8 mouse cellular contexts compared by ENCODE assay signal in genomic region chr8:124520249-124521080, GRCm38 (mm10). TPM values are rescaled to one million over a fixed set of nuclear protein-coding genes. Genes with fewer than 3 reads are reported as not detected.
DNase-seq lines count a peak whose midpoint lies in the region; ATAC-seq and TF ChIP-seq lines count a peak whose summit lies in the region.

Cog2 (plus strand) TSS chr8:124520767.

- no peak for TF ChIP-seq RAD21 in CH12.LX (IDR thresholded peaks at IDR 0.05; ENCODE audit: low read depth, low read length)

- no peak within 1 kb of the TSS for H3K27ac ChIP-seq in CH12.LX (ENCODE audit: insufficient read depth, low read depth)
- no peak within 1 kb of the TSS for H3K27ac ChIP-seq in forebrain, embryonic 11.5 days (ENCODE audit: low read depth, low read length)
- no peak within 1 kb of the TSS for H3K27ac ChIP-seq in heart, embryonic 16.5 days (ENCODE audit: low read length)
- peak within 1 kb of the TSS; percentile 9; the same call in 1 of the 2 replicates for H3K27ac ChIP-seq in liver, embryonic 15.5 days (replicated peaks)
- H3K27ac ChIP-seq in neural tube, embryonic 12.5 days = no peak within 1 kb of the TSS

- H3K4me3 ChIP-seq in CH12.LX (replicated peaks in 1 of 3; ENCODE audit: low read depth in 2 of 3, low read length in 2 of 3, poor library complexity in 1 of 3) = peak within 1 kb of the TSS; percentile 89 to 97 (median 91)
- peak within 1 kb of the TSS; percentile 75 for H3K4me3 ChIP-seq in forebrain, embryonic 11.5 days (ENCODE audit: low read depth, low read length)
- H3K4me3 ChIP-seq in heart, embryonic 16.5 days (ENCODE audit: low read length) = peak within 1 kb of the TSS; percentile 85
- H3K4me3 ChIP-seq in liver, embryonic 15.5 days (replicated peaks) = peak within 1 kb of the TSS; percentile 76
- peak within 1 kb of the TSS; percentile 85 for H3K4me3 ChIP-seq in neural tube, embryonic 12.5 days

- H3K79me2 ChIP-seq in CH12.LX (replicated peaks; ENCODE audit: control insufficient read depth, extremely low read depth, insufficient read depth, poor library complexity, severe bottlenecking) = peaks cover 27% of the 10 kb centered on the region

- H3K27me3 ChIP-seq in CH12.LX (replicated peaks) = no peaks in the 10 kb centered on the region
- no peaks in the 10 kb centered on the region for H3K27me3 ChIP-seq in forebrain, embryonic 11.5 days (ENCODE audit: control insufficient read depth, insufficient read depth, low read length)
- 0 out of 2 replicates have a peak, but pooled peaks cover 2% of the 10 kb centered on the region for H3K27me3 ChIP-seq in heart, embryonic 16.5 days (ENCODE audit: control insufficient read depth, insufficient read depth, low read length)
- H3K27me3 ChIP-seq in liver, embryonic 15.5 days = no peaks in the 10 kb centered on the region; the same call in 1 of the 2 replicates
- H3K27me3 ChIP-seq in neural tube, embryonic 12.5 days (replicated peaks) = no peaks in the 10 kb centered on the region

- H3K36me3 ChIP-seq in CH12.LX (replicated peaks in 1 of 2; ENCODE audit: control insufficient read depth in 1 of 2, insufficient read depth in 1 of 2, low read length in 1 of 2) = peaks cover 7 to 29% of the 10 kb centered on the region in 2 experiments
- no peaks in the 10 kb centered on the region for H3K36me3 ChIP-seq in forebrain, embryonic 11.5 days (ENCODE audit: control insufficient read depth, insufficient read depth, low read length)
- no peaks in the 10 kb centered on the region; the same call in 1 of the 2 replicates for H3K36me3 ChIP-seq in heart, embryonic 16.5 days (ENCODE audit: control insufficient read depth, insufficient read depth)
- H3K36me3 ChIP-seq in liver, embryonic 15.5 days (replicated peaks) = peaks cover 1% of the 10 kb centered on the region; the same call in 1 of the 2 replicates
- H3K36me3 ChIP-seq in neural tube, embryonic 12.5 days = peaks cover 1% of the 10 kb centered on the region

- peaks cover 8 to 30% of the 10 kb centered on the region in 2 experiments for H3K4me1 ChIP-seq in CH12.LX (ENCODE audit: control insufficient read depth in 1 of 2, insufficient read depth in 2 of 2)
- peaks cover 5% of the 10 kb centered on the region; the same call in 1 of the 2 replicates for H3K4me1 ChIP-seq in forebrain, embryonic 11.5 days (replicated peaks; ENCODE audit: control insufficient read depth, insufficient read depth, low read length)
- H3K4me1 ChIP-seq in heart, embryonic 16.5 days (ENCODE audit: control insufficient read depth, insufficient read depth, low read length) = peaks cover 12% of the 10 kb centered on the region
- peaks cover 25% of the 10 kb centered on the region for H3K4me1 ChIP-seq in liver, embryonic 15.5 days (replicated peaks)
- H3K4me1 ChIP-seq in neural tube, embryonic 12.5 days = peaks cover 15% of the 10 kb centered on the region

- WGBS in forebrain, embryonic 11.5 days = 9% methylated on average over 50 of the region's 50 CpGs
- 10% methylated on average over 50 of the region's 50 CpGs for WGBS in heart, embryonic 16.5 days
- WGBS in liver, embryonic 15.5 days (ENCODE audit: insufficient replicate concordance) = 10% methylated on average over 50 of the region's 50 CpGs
- 10% methylated on average over 50 of the region's 50 CpGs for WGBS in neural tube, embryonic 12.5 days

- no peak for TF ChIP-seq EP300 in CH12.LX (IDR thresholded peaks at IDR 0.05; ENCODE audit: low read length)

- H3K9ac ChIP-seq in CH12.LX (ENCODE audit: insufficient read depth, low read depth) = peak within 1 kb of the TSS; percentile 73
- peak within 1 kb of the TSS; percentile 76 for H3K9ac ChIP-seq in forebrain, embryonic 11.5 days (ENCODE audit: low read length)
- peak within 1 kb of the TSS; percentile 85 for H3K9ac ChIP-seq in heart, embryonic 16.5 days (ENCODE audit: low read length)
- H3K9ac ChIP-seq in liver, embryonic 15.5 days = peak within 1 kb of the TSS; percentile 68
- peak within 1 kb of the TSS; percentile 81 for H3K9ac ChIP-seq in neural tube, embryonic 12.5 days

- no peaks in the 10 kb centered on the region for H3K9me3 ChIP-seq in CH12.LX (replicated peaks; ENCODE audit: low read length)
- H3K9me3 ChIP-seq in forebrain, embryonic 11.5 days (ENCODE audit: control insufficient read depth, low read length) = no peaks in the 10 kb centered on the region
- H3K9me3 ChIP-seq in heart, embryonic 16.5 days (replicated peaks; ENCODE audit: control insufficient read depth, low read length) = no peaks in the 10 kb centered on the region
- no peaks in the 10 kb centered on the region for H3K9me3 ChIP-seq in liver, embryonic 15.5 days (replicated peaks)
- no peaks in the 10 kb centered on the region for H3K9me3 ChIP-seq in neural tube, embryonic 12.5 days

- H3K4me2 ChIP-seq in CH12.LX (ENCODE audit: insufficient read depth, low read depth, poor library complexity, severe bottlenecking) = peak within 1 kb of the TSS; percentile 80
- H3K4me2 ChIP-seq in forebrain, embryonic 11.5 days (ENCODE audit: low read depth, low read length, severe bottlenecking) = peak within 1 kb of the TSS; percentile 95
- H3K4me2 ChIP-seq in heart, embryonic 16.5 days (ENCODE audit: low read depth, low read length) = peak within 1 kb of the TSS; percentile 76
- peak within 1 kb of the TSS; percentile 70 for H3K4me2 ChIP-seq in liver, embryonic 15.5 days
- H3K4me2 ChIP-seq in neural tube, embryonic 12.5 days (replicated peaks) = peak within 1 kb of the TSS; percentile 90

- ATAC-seq in forebrain, embryonic 11.5 days (replicated peaks; ENCODE audit: low FRiP score) = peak; percentile 99
- peak; percentile 98 for ATAC-seq in heart, embryonic 16.5 days (replicated peaks; ENCODE audit: extremely low read depth, insufficient read depth, low FRiP score)
- ATAC-seq in liver, embryonic 15.5 days (ENCODE audit: insufficient read depth) = peak; percentile 95
- peak; percentile 99 for ATAC-seq in neural tube, embryonic 12.5 days (ENCODE audit: low FRiP score, low read depth)

- DNase-seq in CH12.LX (ENCODE audit: extremely low read depth) = peak; percentile 95
- DNase-seq in c-Kit-positive CD71-positive TER-119-negative erythroid progenitor cells, embryonic 14.5 days (ENCODE audit: low read depth) = peak; percentile 84
- DNase-seq in forebrain, embryonic 11.5 days (ENCODE audit: low spot score) = peak; percentile 95
- peak; percentile 91 to 95 for DNase-seq in kidney, postnatal 36 days
- peak; percentile 91 for DNase-seq in telencephalon, adult 2 months (ENCODE audit: low read depth, low spot score)

- peak; percentile 82 for TF ChIP-seq POLR2A in CH12.LX (IDR thresholded peaks at IDR 0.05; ENCODE audit: low read depth, low read length)

- dilution Hi-C loops in CH12.LX (cut with MboI; ENCODE audit: extremely low pct_ligation_motif_present, extremely low pct_unique_long_range_greater_than_20kb, low sequenced_read_pairs) = no loop called here

- in situ Hi-C loops in CH12.LX (cut with MboI; ENCODE audit: low pct_ligation_motif_present, low pct_unique_long_range_greater_than_20kb, low sequenced_read_pairs) = no loop called here

- peak in 1 of 2 experiments; percentile 85; a peak in 2 of 4 replicates for TF ChIP-seq CTCF in CH12.LX (conservative IDR thresholded peaks at IDR 0.05 in 1 of 2, IDR thresholded peaks at IDR 0.05 in 1 of 2; ENCODE audit: low read depth in 2 of 2, low read length in 2 of 2)

TF ChIP-seq in CH12.LX, 34 proteins besides CTCF, POLR2A, EP300 and RAD21 (continues in another document):
- TF ChIP-seq SIN3A (IDR thresholded peaks at IDR 0.05; ENCODE audit: low read length) = peak; percentile 91
- TF ChIP-seq MAFK (IDR thresholded peaks at IDR 0.05; ENCODE audit: insufficient replicate concordance, low read length) = no peak
- peak; percentile 37; the same call in 1 of the 2 replicates for TF ChIP-seq MEF2A (IDR thresholded peaks at IDR 0.05; ENCODE audit: borderline replicate concordance, low read depth, low read length)
- no peak for TF ChIP-seq PAX5 (IDR thresholded peaks at IDR 0.05; ENCODE audit: low read length)
- TF ChIP-seq BHLHE40 (IDR thresholded peaks at IDR 0.05; ENCODE audit: low read depth, low read length) = no peak
- TF ChIP-seq NELFE (IDR thresholded peaks at IDR 0.05; ENCODE audit: low read depth, low read length) = no peak; the same call in none of the 2 replicates
- TF ChIP-seq GABPA (IDR thresholded peaks at IDR 0.05; ENCODE audit: insufficient replicate concordance, low read depth, low read length) = peak; percentile 84
- TF ChIP-seq IRF4 (IDR thresholded peaks at IDR 0.05; ENCODE audit: low read depth, low read length) = peak; percentile 60; the same call in 1 of the 2 replicates
- peak; percentile 82; the same call in 1 of the 2 replicates for TF ChIP-seq MXI1 (IDR thresholded peaks at IDR 0.05; ENCODE audit: low read depth, low read length)
- TF ChIP-seq ZKSCAN1 (IDR thresholded peaks at IDR 0.05; ENCODE audit: borderline replicate concordance, low read depth, low read length) = no peak
- TF ChIP-seq JUN (IDR thresholded peaks at IDR 0.05; ENCODE audit: insufficient read depth, low read depth, low read length) = no peak
- TF ChIP-seq ZNF384 (IDR thresholded peaks at IDR 0.05; ENCODE audit: low read depth, low read length) = no peak
- no peak for TF ChIP-seq CHD1 (IDR thresholded peaks at IDR 0.05; ENCODE audit: low read depth, low read length)
- no peak for TF ChIP-seq ZC3H11A (IDR thresholded peaks at IDR 0.05; ENCODE audit: low read depth, low read length)
- peak; percentile 100 for TF ChIP-seq ELF1 (IDR thresholded peaks at IDR 0.05; ENCODE audit: low read depth, low read length)
- TF ChIP-seq ETS1 (conservative IDR thresholded peaks at IDR 0.05; ENCODE audit: low read depth, low read length) = no peak
- TF ChIP-seq USF2 (conservative IDR thresholded peaks at IDR 0.05; ENCODE audit: low read depth, low read length) = no peak
- no peak for TF ChIP-seq USF1 (IDR thresholded peaks at IDR 0.05; ENCODE audit: low read depth, low read length)
- TF ChIP-seq HCFC1 (IDR thresholded peaks at IDR 0.05; ENCODE audit: low read depth, low read length) = peak; percentile 92
- peak; percentile 90; the same call in 1 of the 2 replicates for TF ChIP-seq KAT2A (IDR thresholded peaks at IDR 0.05; ENCODE audit: insufficient replicate concordance, low read length)
- TF ChIP-seq UBTF (IDR thresholded peaks at IDR 0.05; ENCODE audit: low read depth, low read length) = no peak
- TF ChIP-seq NRF1 (IDR thresholded peaks at IDR 0.05; ENCODE audit: low read depth, low read length) = peak; percentile 96

RNA-seq across cellular contexts. Expression of gene Cog2, which starts in this region (rescaled TPM):
- total RNA-seq in CH12.LX (2012; rRNA removed) (53.1 and 56.7 TPM in 2 replicates), CH12.LX (2014; rRNA removed) (37.7 and 41.8 TPM in 2 replicates)
- 55.5 and 62.6 TPM in 2 replicates for polyA plus RNA-seq in CH12.LX (2012; ENCODE audit: insufficient read length, low read depth)
- polyA plus RNA-seq in forebrain, embryonic 11.5 days (2014; fragmentation: Nextera tagmentation; extraction: Ambion mirVana) = 41.4 and 44.7 TPM in 2 replicates
- 23.2 and 23.8 TPM in 2 replicates for polyA plus RNA-seq in heart, embryonic 16.5 days (2015; fragmentation: Nextera tagmentation; extraction: Ambion mirVana)
- polyA plus RNA-seq in liver, embryonic 15.5 days (2015; fragmentation: Nextera tagmentation; extraction: Ambion mirVana) = 16.2 and 16.5 TPM in 2 replicates
- 40.3 and 41.0 TPM in 2 replicates for polyA plus RNA-seq in neural tube, embryonic 12.5 days (2016; fragmentation: Nextera tagmentation; extraction: Ambion mirVana)
